Mouse (Mus musculus) heart, postnatal 0 days (tissue): ENCODE data around the gene Cabp4.
"Not testable (repeated sequence)": the region's sequence is repeated elsewhere in the genome, so short reads cannot be mapped to it uniquely, and the experiment has no call there.

ENCODE experiments used
- CTCF ChIP-seq: IDR thresholded peaks from 2 replicates; pipeline ENCODE4 v1.5.1; 2016; ENCODE audit warnings: antibody characterized with exemption, control low read depth, low read depth
- EP300 ChIP-seq: IDR thresholded peaks from 2 replicates; pipeline ENCODE4 v1.6.1; 2016; ENCODE audit warnings: antibody characterized with exemption, low read depth

- TF ChIP-seq CTCF, EP300: not testable (repeated sequence)
These were observed 8.4 kb downstream of the Cabp4 start for GRCm38 (mm10) chr19:4135229-4135962.
